Mouse (Mus musculus): ENCODE data around the gene Inpp5d.
A peak's percentile ranks its signal among the peaks of the same experiment; 100 is the strongest.

The Inpp5d gene

GRCm38 (mm10) chr1:87620211-87620668, at the start of gene Inpp5d:
Gene Inpp5d (plus strand): TSS chr1:87620312.
- DNase-seq (ENCODE audit: low spot score in 2 of 2), result no peak

DNA sequence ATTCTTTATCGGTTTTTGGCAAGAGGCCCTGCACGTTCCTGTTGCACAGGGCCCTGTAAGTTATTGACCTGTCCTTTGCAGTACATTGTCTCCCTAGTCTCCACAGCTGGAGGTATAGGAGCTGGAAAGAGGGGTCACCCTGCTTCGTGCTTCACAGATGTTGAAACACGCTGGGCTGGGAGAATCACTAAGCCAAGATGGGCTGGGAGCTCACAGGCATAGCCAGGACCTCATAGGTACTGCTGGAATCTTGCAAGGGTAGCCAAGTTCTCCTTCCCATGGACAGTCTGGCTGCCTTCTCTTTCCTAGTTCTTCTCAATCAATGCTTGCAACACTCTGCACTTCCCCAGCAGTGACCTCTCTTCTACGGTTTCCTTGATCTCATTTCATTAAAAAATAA, 46.9 kb upstream of the Inpp5d start:
- no peak for DNase-seq (ENCODE audit: low spot score in 2 of 2)

GRCm38 (mm10) chr1:87573800-87574215, 46.3 kb upstream of the Inpp5d start, which contains the start of gene Ngef:
Gene Ngef (minus strand): TSS chr1:87573870.
- peak; percentile 35 to 58 for DNase-seq (ENCODE audit: low spot score in 2 of 2)

DNA sequence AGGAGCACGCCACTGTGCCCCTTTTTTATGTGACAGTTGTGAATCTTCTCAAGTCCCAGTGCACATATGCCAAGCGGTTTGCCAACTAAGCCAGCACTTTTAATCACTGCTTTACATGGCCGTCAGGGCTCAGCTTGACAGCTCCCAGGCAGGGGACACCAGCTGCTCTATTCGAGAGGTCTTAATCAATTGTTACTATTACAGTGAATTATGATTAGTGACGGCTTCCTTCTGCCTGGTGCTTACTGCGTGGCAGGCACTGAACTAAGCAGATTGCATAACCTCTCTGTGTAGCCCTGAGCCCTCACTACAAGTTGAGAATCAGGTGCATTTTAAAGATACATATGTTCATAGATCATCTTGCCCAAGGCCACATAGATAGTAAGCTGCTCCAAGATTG, 45.8 kb upstream of the Inpp5d start:
- DNase-seq (ENCODE audit: low spot score in 2 of 2), result no peak

- peak; percentile 59 to 76 for DNase-seq (ENCODE audit: low spot score in 2 of 2)
Measured at GRCm38 (mm10) chr1:87574785-87575184, 45.3 kb upstream of the Inpp5d start.

DNA sequence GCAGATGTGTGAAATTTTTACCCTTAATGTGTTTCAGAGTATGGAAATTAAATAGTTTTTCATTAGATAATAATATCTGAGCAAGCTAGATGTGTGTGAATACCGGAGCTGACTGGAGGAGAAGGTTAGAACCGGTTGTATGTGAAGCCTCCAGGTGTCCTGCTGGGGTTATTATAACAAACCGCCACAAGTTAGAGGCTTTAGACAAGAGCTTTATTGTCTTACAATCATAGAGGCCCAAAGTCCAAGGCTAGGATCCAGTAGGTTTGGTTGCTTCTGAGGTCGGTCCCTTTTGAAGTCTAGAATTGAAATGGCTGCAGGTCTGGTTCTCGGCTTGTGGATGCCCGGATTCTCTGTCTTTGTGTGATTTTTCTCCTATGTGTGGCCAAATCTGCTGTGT, 41.1 kb upstream of the Inpp5d start:
- no peak for DNase-seq (ENCODE audit: low spot score in 2 of 2)

GRCm38 (mm10) chr1:87580824-87581223, 39.3 kb upstream of the Inpp5d start:
- no peak for DNase-seq (ENCODE audit: low spot score in 2 of 2)

- DNase-seq (ENCODE audit: low spot score in 2 of 2), result no peak
Measured at GRCm38 (mm10) chr1:87589162-87589561, 30.9 kb upstream of the Inpp5d start.

DNA sequence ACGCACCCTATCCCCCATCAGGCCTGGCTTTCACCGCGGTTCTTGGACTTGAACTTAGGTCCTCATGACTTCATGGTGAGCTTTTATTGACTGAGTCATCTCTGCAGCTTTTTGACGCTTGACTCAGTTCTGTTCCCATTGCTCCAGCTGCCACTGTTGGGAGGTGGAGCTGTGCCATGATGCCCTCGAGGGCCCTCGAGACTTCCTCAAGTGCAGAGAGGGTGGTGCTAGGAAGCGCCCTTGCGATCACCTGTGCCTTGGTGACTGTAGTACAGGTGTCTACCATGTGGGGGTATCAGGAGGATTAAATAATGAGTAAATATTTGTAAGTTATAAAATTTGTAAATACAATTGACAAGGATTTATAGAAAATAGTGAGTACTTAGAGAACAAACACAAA, 30.1 kb upstream of the Inpp5d start:
- DNase-seq (ENCODE audit: low spot score in 2 of 2), result no peak

GRCm38 (mm10) chr1:87594261-87594660, 25.9 kb upstream of the Inpp5d start:
- no peak for DNase-seq (ENCODE audit: low spot score in 2 of 2)

GRCm38 (mm10) chr1:87594671-87595070, 25.4 kb upstream of the Inpp5d start:
- no peak for DNase-seq (ENCODE audit: low spot score in 2 of 2)

- DNase-seq (ENCODE audit: low spot score in 2 of 2), result no peak
Measured at GRCm38 (mm10) chr1:87600533-87600932, 19.6 kb upstream of the Inpp5d start.

- DNase-seq (ENCODE audit: low spot score in 2 of 2), result no peak
Measured at GRCm38 (mm10) chr1:87601801-87602200, 18.3 kb upstream of the Inpp5d start.

DNA sequence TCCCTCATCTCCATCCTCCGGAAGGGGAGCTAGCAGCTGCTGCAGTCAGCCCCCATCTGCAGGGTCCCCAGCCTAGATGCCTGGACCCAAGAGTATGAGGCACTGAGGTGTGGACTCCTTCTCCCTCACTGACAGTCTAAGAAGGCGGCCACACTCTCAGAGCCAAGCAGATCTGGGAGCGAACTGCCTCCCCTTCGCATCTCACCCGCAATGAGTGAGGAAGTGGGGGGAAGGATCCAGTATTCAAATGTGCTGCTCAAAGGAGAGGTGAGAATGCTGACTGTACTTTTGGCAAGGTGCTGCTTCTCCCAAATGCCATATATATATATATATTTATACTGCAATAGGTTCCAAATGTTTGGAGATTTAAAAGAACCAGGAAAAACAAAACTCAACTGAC, 16.7 kb upstream of the Inpp5d start:
- DNase-seq (ENCODE audit: low spot score in 2 of 2), result no peak

DNA sequence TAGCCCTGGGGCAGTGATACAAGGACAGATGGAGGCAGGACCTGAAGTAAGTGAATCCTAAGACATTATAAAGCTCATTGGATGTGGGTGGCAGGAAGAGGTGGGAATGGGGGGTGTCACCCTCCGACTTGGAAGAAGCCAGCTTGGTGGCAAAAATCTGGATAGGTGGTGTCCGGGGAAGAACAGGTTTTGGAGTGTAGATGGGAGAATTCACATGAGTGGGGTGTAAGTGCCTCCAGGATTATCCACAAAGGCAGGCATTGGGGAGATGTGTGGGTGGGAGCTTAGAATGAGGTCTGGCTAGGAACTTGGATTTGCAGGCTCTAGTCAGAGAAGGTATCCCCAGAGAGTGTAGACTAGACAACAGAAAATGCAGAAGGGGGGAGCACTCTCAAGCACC, 14.8 kb upstream of the Inpp5d start:
- no peak for DNase-seq (ENCODE audit: low spot score in 2 of 2)

DNA sequence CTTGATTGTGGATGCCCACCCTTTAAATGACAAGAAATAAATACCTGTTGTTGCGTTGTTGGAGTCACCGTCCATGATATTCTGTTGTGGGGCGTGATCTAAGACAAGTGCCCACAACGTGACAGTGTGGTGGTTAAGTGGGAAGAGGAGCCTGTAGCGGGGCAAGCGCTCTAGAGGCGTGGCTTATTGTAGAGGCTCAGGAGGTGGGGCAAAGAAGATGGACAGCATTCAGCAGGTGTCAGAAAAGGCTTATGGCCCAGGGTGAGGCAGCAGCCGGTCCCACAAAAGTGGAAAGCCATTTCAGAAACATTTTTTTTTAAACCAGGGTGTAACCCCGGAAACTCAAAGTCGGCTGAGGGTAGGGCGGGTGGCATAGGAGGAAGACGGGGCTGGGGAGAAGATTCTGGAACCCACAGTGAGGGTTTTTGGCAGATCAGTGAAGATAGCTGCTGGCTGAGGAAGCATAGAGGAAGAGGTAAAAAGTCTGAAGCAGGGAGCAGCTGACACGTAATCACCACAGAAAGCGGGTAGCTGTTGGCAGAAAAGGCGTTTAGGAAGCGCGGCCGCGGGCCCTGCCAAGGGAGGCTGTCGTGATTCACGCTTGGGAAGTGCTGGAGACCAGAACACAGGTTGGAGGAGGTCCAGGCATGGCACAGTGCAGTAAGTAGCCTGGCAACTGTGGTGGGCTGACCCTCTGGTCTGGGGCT, 12.6 kb upstream of the Inpp5d start:
- DNase-seq (ENCODE audit: low spot score in 2 of 2), result peak in 1 of 2 experiments; percentile 40

- peak; percentile 49 to 63 for DNase-seq (ENCODE audit: low spot score in 2 of 2)
Measured at GRCm38 (mm10) chr1:87608416-87609046, 11.6 kb upstream of the Inpp5d start.

DNA sequence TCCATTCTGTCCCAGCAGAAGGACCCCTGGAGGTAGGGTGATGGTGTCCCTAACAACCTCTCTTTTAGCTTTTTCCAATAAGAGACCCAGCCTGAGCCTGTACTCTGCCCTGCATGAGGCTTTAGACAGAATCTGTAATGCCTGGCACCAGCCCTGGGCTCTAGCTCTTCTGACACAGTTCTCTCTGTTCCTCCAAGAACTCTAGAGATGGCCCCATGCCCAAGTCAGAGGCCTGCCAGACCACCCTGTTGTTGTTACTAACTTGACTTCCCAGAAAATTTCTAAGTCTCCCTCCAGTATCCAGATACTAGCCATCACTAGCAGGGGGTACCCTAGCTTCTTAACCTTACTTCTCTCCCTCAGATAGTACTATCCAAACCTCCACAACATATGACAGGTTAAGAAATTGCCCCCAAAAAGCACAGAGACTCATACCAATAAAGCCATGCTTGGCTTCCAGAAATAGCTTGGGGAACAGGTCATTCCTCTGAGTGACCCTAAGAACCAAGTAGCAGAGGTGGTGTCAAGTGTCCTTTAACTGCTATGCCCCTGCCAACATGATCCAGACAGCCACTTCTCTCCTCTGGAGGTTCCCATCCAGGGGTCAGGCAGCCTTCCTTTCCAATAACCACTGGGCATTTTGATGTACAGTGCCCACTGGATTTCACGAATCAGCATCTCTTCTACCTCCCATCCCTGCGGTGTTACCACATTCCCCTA, 5.4 kb upstream of the Inpp5d start:
- no peak for DNase-seq (ENCODE audit: low spot score in 2 of 2)

DNA sequence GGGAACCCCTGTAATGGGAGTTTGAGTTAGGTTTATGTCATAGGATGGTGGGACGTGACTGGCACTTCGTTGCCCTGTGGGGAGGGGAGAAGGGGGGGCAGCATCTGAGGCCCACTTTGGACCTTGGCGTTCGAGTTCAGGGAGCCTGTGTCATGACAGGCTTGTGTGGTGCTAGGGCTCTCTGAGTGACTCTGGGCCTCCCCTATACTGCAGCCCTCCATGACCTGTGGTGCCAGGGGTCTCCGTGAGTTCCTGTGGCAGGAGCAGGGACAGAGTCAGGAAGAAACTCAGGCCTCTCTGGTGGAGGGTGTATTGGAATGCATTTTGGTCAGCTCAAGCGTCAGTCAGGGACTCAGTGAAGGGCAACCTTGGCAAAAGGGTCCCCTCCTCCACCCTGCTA, 581 bp downstream of the Inpp5d start:
- no peak for DNase-seq (ENCODE audit: low spot score in 2 of 2)

DNA sequence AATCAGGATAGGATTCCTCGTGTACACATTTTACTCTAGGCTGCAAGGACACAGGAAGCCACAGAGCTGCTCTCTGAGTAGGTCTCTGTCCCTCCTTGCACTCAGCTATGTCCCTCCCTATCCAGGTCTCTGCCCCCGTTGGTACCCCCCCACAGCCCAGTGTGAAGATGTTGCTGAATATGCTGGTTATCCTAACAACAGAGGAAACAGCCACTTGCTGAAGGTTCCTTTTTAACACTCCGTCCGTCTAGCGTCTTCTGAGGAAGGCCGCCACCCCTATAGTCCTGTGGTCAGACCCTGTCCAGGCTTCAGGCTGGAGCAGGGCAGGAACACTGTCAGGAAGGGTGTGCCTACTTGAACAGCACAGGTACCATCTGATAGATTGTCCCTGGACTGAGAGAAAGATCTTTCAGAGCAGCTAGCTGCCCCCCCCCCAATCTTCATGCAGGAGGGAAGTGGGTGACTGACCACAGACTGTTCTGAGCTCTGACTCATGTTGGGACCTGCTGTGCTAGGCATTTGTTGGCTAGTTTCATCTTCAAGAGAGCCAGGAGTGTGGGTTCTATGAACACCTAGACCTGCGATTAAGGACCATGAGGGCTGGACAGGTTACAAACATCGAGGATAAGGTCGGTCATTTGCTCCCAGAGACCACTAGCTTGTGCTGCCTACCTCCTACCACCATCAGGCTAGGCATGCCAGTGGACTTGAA, 1.2 kb downstream of the Inpp5d start:
- DNase-seq (ENCODE audit: low spot score in 2 of 2), result no peak

DNA sequence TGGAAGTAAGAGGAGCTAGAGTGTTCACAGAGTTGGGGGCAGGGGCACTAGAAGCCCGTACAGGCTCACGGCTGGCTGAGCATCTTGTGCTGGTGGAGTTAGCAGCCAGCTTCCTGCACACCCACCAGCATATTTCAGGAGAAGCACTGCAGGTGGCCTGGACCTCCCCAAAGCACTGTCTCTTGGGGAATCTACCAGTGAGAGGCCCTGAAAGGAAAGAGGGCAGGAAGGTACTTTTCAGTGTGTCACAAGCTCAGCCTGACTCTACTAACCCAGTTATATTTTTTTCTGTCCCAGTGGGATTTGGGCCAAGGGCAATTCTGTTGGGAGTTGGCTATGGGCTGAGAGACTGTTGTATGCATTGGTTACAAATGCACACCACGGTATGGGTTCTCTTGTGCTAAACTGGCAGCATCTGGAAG, 1.8 kb downstream of the Inpp5d start:
- no peak for DNase-seq (ENCODE audit: low spot score in 2 of 2)

Measured in urinary bladder, postnatal 36 days (tissue).